Mouse (Mus musculus) neural tube, embryonic 12.5 days (tissue): ENCODE measurements around the gene Tll2. TPM values are rescaled to one million over a fixed set of nuclear protein-coding genes. Genes with fewer than 3 reads are reported as not detected.
A peak's percentile ranks its signal among the peaks of the same experiment; 100 is the strongest.

Experiments
- ATAC-seq: fragments of 200-750 bp; cut with Nextera tagmentation; 2 replicates; pipeline ENCODE4 v1.8.0; 2017; ENCODE audit warnings: low read depth, mild to moderate bottlenecking, moderate TSS enrichment, moderate library complexity; ENCODE audit not compliant: low FRiP score
- H3K27ac ChIP-seq: fragments of 300-500 bp; sonication (generic); 2 replicates; pipeline ENCODE4 v1.5.1; 2016
- H3K27me3 ChIP-seq: fragments of 300-500 bp; sonication (generic); replicated peaks from 2 replicates; pipeline ENCODE4 v1.6.1; 2016; ENCODE audit warnings: mild to moderate bottlenecking
- H3K36me3 ChIP-seq: fragments of 300-500 bp; sonication (generic); 2 replicates; pipeline ENCODE4 v1.6.1; 2016; ENCODE audit warnings: mild to moderate bottlenecking
- H3K4me1 ChIP-seq: fragments of 300-500 bp; sonication (generic); 2 replicates; pipeline ENCODE4 v1.6.1; 2016
- H3K4me2 ChIP-seq: fragments of 300-500 bp; sonication (generic); replicated peaks from 2 replicates; pipeline ENCODE4 v1.6.1; 2016; ENCODE audit warnings: mild to moderate bottlenecking
- H3K4me3 ChIP-seq: fragments of 300-500 bp; sonication (generic); 2 replicates; pipeline ENCODE4 v1.5.1; 2016
- H3K9ac ChIP-seq: fragments of 300-500 bp; sonication (generic); 2 replicates; pipeline ENCODE4 v1.6.1; 2016; ENCODE audit warnings: mild to moderate bottlenecking
- H3K9me3 ChIP-seq: fragments of 300-500 bp; sonication (generic); 2 replicates; pipeline ENCODE4 v1.6.1; 2016; ENCODE audit warnings: mild to moderate bottlenecking
- WGBS: fragments of 180-500 bp; shearing (Covaris S2); methylation state at CpG from one replicate; pipeline ENCODE4 v1.1.7; 2016; 5-methylcytosine and 5-hydroxymethylcytosine counted together
- polyA plus RNA-seq: library from polyadenylated mRNA; unstranded; fragments of >200 nt; fragmentation: Nextera tagmentation; extraction: Ambion mirVana; gene quantifications from 2 replicates; pipeline ENCODE4 v1.2.1, GENCODE M21; 2016

Tll2 gene
- polyA plus RNA-seq, 1 experiment from 2014 or later, result 1.5 TPM

DNA sequence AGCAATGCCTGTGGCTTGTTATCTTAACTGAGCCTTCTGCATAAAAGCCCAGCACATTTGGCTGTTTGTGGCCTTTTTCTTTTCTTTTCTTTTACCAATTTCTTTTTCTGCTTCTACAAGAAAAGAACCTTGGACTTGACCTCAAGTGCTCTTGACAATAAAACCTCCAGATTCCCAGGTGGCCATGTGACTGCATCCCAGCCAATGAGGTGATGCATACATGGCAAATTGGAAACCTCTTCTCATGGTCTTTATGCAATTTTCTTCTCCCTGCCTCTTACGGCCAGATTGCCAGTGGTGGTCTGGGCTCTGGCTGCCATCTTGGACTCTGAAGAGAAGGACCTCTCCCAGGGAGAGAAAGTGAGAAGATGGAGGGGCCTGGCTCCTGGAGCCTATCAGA lies 13.3 kb downstream of the Tll2 start:
- Histone ChIP-seq H3K4me1 (peaks cover 38% of the 10 kb centered on the region), H3K4me2 (no peak overlapping the region), H3K27ac (no peak overlapping the region), H3K4me3 (no peak overlapping the region), H3K9ac (no peak overlapping the region), H3K9me3 (no peaks in the 10 kb centered on the region), H3K36me3 (no peaks in the 10 kb centered on the region), H3K27me3 (no peaks in the 10 kb centered on the region)
- WGBS, result 90% methylated on average over 1 of the region's 1 CpGs
- no peak for ATAC-seq

GRCm38 (mm10) chr19:41192953-41193352 lies 13.7 kb downstream of the Tll2 start:
- WGBS, result 52% methylated on average over 4 of the region's 4 CpGs
- no peak for ATAC-seq
- no peak overlapping the region for H3K9ac ChIP-seq
- no peak overlapping the region for H3K4me3 ChIP-seq
- H3K27ac ChIP-seq, result no peak overlapping the region
- H3K27me3 ChIP-seq, result no peaks in the 10 kb centered on the region
- H3K36me3 ChIP-seq, result no peaks in the 10 kb centered on the region
- H3K9me3 ChIP-seq, result no peaks in the 10 kb centered on the region
- H3K4me1 ChIP-seq, result peaks cover 38% of the 10 kb centered on the region
- H3K4me2 ChIP-seq, result no peak overlapping the region

GRCm38 (mm10) chr19:41191724-41192123 lies 14.9 kb downstream of the Tll2 start:
- peak; percentile 26; the same call in 1 of the 2 replicates for ATAC-seq
- Histone ChIP-seq H3K27ac (no peak overlapping the region), H3K9ac (no peak overlapping the region), H3K36me3 (no peaks in the 10 kb centered on the region), H3K4me2 (no peak overlapping the region), H3K4me1 (peaks cover 38% of the 10 kb centered on the region), H3K9me3 (no peaks in the 10 kb centered on the region), H3K27me3 (no peaks in the 10 kb centered on the region), H3K4me3 (no peak overlapping the region)
- WGBS, result 75% methylated on average over 9 of the region's 9 CpGs

GRCm38 (mm10) chr19:41190876-41191434 lies 15.7 kb downstream of the Tll2 start:
- Histone ChIP-seq H3K4me1 (peaks cover 38% of the 10 kb centered on the region), H3K36me3 (no peaks in the 10 kb centered on the region), H3K27me3 (no peaks in the 10 kb centered on the region), H3K4me3 (no peak overlapping the region), H3K4me2 (no peak overlapping the region), H3K9me3 (no peaks in the 10 kb centered on the region), H3K9ac (no peak overlapping the region), H3K27ac (no peak overlapping the region)
- peak; percentile 85 for ATAC-seq
- WGBS, result 24% methylated on average over 6 of the region's 6 CpGs

DNA sequence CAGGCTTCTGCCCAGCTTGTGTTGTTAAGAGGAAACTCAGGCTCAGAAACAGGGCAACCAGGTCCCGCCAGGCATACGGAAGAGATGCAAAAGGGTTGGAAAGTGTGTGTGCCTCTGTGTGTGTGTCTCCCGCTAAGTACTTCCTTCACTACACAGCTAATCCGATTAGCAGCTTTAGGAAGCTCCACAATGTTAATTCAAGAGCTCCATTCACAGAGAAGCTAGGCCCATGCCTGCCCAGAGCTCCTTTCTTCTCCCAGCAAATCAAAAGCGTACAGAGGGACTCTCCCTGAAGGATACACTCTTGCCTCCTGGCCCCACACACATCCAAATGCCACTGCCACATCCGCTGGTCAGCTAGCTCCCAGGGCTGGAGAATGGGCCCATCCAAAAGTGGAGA lies 29.3 kb downstream of the Tll2 start:
- H3K4me3 ChIP-seq, result no peak overlapping the region
- H3K36me3 ChIP-seq, result no peaks in the 10 kb centered on the region; the same call in 1 of the 2 replicates
- H3K9me3 ChIP-seq, result no peaks in the 10 kb centered on the region
- H3K4me1 ChIP-seq, result no peaks in the 10 kb centered on the region
- 68% methylated on average over 6 of the region's 6 CpGs for WGBS
- H3K4me2 ChIP-seq, result no peak overlapping the region
- H3K27me3 ChIP-seq, result no peaks in the 10 kb centered on the region
- no peak overlapping the region for H3K9ac ChIP-seq
- no peak for ATAC-seq
- no peak overlapping the region for H3K27ac ChIP-seq

- Histone ChIP-seq H3K4me2 (no peak overlapping the region), H3K4me3 (no peak overlapping the region), H3K27ac (no peak overlapping the region), H3K27me3 (no peaks in the 10 kb centered on the region), H3K9ac (no peak overlapping the region), H3K36me3 (no peaks in the 10 kb centered on the region), H3K9me3 (no peaks in the 10 kb centered on the region), H3K4me1 (no peaks in the 10 kb centered on the region)
- no peak for ATAC-seq
- 82% methylated on average over 2 of the region's 2 CpGs for WGBS
Measured at GRCm38 (mm10) chr19:41176881-41177280, 29.8 kb downstream of the Tll2 start.

DNA sequence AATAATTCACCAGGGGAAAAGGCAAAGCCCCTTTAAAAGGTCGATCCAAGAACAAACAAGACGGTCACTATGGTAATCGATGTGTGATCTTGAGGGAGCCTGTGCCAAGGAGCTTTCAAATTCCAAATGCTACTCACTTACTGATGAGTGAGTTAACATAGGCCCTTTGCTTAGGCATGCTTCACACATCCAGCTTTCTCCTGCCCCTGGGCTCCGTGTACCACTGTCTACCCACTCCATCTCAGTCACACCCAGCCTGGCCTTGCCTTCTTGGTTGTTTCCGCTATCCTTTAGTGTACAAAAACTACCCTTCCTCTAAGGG lies 40.8 kb downstream of the Tll2 start:
- Histone ChIP-seq H3K36me3 (no peaks in the 10 kb centered on the region), H3K27me3 (no peaks in the 10 kb centered on the region), H3K9ac (no peak overlapping the region), H3K4me3 (no peak overlapping the region), H3K9me3 (no peaks in the 10 kb centered on the region), H3K4me2 (no peak overlapping the region), H3K27ac (no peak overlapping the region), H3K4me1 (peaks cover 23% of the 10 kb centered on the region)
- 79% methylated on average over 5 of the region's 5 CpGs for WGBS
- no peak for ATAC-seq

DNA sequence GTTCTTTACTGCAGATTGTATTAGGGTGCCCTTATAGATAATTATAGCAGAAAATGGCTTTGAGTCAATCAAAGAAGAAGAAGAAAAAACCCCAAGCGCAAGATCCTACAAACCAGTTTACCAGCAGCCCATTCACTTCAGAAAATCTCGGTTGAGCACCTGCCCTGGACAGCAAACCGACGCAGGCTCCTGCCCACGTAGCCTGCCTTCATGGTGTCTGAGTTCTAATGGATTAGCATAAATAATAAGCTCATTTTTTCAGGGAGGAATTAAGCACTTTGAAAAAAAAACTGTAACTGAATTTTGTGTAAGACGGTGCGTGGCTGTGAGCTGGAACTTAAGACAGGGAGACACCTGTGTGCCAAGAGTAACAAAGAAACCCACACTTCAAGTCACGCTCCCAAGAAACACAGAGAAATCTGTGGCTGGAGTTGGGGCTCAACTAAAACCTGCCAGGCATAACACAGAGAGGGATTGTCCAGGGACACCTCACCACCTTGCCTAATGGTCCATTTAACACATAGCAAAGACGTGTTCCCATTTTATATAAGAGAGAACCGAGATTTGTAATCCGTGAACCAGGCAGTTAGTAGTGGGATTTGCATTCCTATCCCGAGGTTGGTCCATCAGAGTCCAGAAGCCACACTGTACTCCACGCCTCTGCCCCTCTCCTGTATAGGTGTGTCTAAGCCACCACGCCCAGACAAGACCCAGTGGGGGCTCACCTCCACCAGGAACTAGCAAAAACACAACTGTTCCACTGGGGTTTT lies 41.3 kb downstream of the Tll2 start:
- no peak for ATAC-seq
- Histone ChIP-seq H3K4me1 (peaks cover 23% of the 10 kb centered on the region), H3K9ac (no peak overlapping the region), H3K27ac (no peak overlapping the region), H3K4me3 (no peak overlapping the region), H3K4me2 (no peak overlapping the region), H3K9me3 (no peaks in the 10 kb centered on the region), H3K27me3 (no peaks in the 10 kb centered on the region), H3K36me3 (no peaks in the 10 kb centered on the region)
- 59% methylated on average over 14 of the region's 14 CpGs for WGBS

- Histone ChIP-seq H3K4me1 (peaks cover 23% of the 10 kb centered on the region), H3K27me3 (no peaks in the 10 kb centered on the region), H3K4me3 (no peak overlapping the region), H3K36me3 (no peaks in the 10 kb centered on the region), H3K9ac (no peak overlapping the region), H3K9me3 (no peaks in the 10 kb centered on the region), H3K4me2 (no peak overlapping the region), H3K27ac (no peak overlapping the region)
- peak; percentile 77 for ATAC-seq
- whole genome bisulfite sequencing, result 31% methylated on average over 10 of the region's 10 CpGs
Measured at GRCm38 (mm10) chr19:41164447-41165095, 42.1 kb downstream of the Tll2 start.

- Histone ChIP-seq H3K36me3 (no peaks in the 10 kb centered on the region), H3K4me3 (no peak overlapping the region), H3K9me3 (no peaks in the 10 kb centered on the region), H3K27me3 (no peaks in the 10 kb centered on the region), H3K27ac (no peak overlapping the region), H3K4me1 (peaks cover 14% of the 10 kb centered on the region; the same call in 1 of the 2 replicates), H3K9ac (no peak overlapping the region), H3K4me2 (no peak overlapping the region)
- ATAC-seq, result no peak
- 62% methylated on average over 14 of the region's 14 CpGs for WGBS
Measured at GRCm38 (mm10) chr19:41160388-41160787, 46.2 kb downstream of the Tll2 start.

DNA sequence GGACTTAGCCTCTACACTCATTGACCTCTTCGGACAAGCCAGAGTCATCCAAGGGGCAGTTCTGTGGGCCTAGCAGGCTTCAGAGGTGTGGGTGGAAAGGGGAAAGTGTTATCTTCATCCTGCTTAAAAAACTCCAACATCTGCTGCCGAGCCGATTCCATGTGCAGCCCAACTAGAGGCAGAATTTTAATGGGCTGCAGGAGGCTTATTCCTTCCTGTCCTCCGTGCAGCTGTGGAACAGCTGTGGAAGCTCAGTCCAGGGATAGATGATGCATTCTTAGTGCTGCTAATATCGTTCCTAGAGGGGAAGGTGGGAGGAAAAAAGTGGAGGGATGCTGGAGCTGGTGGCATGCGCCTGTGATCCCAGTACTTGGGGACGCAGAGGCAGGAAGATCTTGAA lies 52.0 kb downstream of the Tll2 start:
- Histone ChIP-seq H3K4me1 (no peaks in the 10 kb centered on the region), H3K9me3 (peaks cover 5% of the 10 kb centered on the region; the same call in 1 of the 2 replicates), H3K36me3 (no peaks in the 10 kb centered on the region), H3K4me2 (no peak overlapping the region), H3K9ac (no peak overlapping the region), H3K27me3 (no peaks in the 10 kb centered on the region), H3K4me3 (no peak overlapping the region), H3K27ac (no peak overlapping the region)
- ATAC-seq, result no peak
- WGBS, result 85% methylated on average over 7 of the region's 7 CpGs

GRCm38 (mm10) chr19:41152462-41152861 lies 54.2 kb downstream of the Tll2 start:
- Histone ChIP-seq H3K9me3 (peaks cover 5% of the 10 kb centered on the region; the same call in 1 of the 2 replicates), H3K9ac (no peak overlapping the region), H3K27me3 (no peaks in the 10 kb centered on the region), H3K36me3 (no peaks in the 10 kb centered on the region), H3K4me1 (no peaks in the 10 kb centered on the region), H3K4me3 (no peak overlapping the region), H3K27ac (no peak overlapping the region), H3K4me2 (no peak overlapping the region)
- ATAC-seq, result no peak
- WGBS, result 89% methylated on average over 4 of the region's 4 CpGs
